Mouse (Mus musculus): ENCODE data around the gene Dera.

Gene Dera

GRCm38 (mm10) chr6:137806806-137807205 is 52.5 kb downstream of the Dera start:
- DNase-seq (ENCODE audit: low read depth, low spot score), result no peak

DNA sequence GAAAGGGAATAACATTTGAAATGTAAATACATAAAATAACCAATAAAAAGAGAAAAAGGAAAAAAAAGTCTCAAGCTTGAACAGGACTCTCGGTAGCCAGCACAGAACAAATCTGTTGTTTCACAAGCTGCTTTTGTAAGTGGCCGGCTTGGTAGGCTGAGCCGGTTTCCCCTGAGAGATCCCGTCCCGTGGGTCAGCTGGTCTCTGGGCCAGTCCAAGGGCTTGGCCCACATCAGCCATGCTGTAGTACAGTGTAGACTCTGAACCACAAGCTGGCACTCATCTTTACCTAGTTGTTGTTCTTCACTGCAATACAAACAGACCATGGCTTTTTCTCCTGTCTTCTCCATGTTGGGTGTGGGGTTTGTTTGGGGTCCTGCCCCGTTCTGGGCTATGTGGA is 53.0 kb downstream of the Dera start:
- DNase-seq (ENCODE audit: low read depth, low spot score), result no peak

GRCm38 (mm10) chr6:137808706-137809105 is 54.4 kb downstream of the Dera start:
- no peak for DNase-seq (ENCODE audit: low read depth, low spot score)

- DNase-seq (ENCODE audit: low read depth, low spot score), result no peak
These were observed 55.8 kb downstream of the Dera start for GRCm38 (mm10) chr6:137810136-137810535.

DNA sequence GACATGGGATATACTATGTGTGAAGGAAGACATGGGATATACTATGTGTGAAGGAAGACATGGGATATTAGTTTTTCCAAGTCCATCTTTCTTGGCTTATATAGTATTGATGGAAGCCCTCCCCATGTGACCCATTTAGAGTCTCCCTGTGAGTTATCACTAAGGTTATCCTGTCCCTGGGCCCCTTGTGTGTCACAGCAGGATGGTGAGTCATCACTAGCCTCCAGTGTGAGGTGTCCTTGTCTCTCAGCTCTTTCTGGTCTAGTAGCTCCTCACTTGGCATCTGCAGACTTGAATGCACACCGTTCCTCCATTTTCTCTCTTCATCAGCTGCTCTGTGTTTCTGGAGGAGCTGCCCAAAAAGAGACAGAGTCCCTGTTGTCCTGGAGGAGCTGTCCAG is 59.7 kb downstream of the Dera start:
- no peak for DNase-seq (ENCODE audit: low read depth, low spot score)

DNA sequence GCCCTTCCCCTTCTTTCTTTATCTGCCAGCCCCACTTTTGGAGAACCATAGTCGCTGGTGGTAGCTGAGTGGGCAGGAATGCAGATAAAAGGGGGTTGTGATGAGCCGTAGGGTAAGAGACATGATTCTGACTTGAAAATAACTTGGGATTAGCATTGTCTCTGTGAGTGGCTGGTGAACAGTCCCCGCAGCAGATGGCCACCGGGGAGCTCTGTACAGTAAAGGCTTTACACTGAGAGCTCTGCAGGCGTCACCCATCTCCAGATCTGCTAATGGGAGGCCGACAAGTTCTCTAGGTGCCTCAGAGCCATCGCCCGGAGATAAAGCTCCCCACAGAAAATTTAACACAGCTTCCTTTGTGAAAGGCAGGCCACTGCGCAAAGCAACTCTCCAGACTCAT is 62.2 kb downstream of the Dera start:
- DNase-seq (ENCODE audit: low read depth, low spot score), result peak; percentile 5

DNA sequence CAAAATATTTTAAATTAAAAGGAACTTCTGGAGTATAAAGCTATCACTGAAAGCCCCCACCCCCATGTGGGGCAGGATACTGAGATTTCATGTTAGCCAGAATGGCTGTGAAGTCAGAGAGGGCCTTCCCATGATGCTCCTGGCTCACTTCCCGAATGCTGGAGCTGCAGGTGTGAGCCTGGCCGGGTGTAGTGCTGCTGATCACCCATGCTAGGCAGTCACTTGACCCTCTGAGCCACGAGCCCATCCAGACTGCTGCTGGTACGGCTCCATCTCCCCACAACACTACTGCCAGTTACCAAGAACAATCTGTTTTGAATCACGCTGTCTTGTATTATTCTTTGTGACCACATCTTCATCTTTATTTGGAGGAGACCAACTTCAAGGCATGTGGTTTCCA is 68.2 kb downstream of the Dera start:
- DNase-seq (ENCODE audit: low read depth, low spot score), result no peak

GRCm38 (mm10) chr6:137824046-137825021 is 70.0 kb downstream of the Dera start:
- no peak for DNase-seq (ENCODE audit: low read depth, low spot score)

DNA sequence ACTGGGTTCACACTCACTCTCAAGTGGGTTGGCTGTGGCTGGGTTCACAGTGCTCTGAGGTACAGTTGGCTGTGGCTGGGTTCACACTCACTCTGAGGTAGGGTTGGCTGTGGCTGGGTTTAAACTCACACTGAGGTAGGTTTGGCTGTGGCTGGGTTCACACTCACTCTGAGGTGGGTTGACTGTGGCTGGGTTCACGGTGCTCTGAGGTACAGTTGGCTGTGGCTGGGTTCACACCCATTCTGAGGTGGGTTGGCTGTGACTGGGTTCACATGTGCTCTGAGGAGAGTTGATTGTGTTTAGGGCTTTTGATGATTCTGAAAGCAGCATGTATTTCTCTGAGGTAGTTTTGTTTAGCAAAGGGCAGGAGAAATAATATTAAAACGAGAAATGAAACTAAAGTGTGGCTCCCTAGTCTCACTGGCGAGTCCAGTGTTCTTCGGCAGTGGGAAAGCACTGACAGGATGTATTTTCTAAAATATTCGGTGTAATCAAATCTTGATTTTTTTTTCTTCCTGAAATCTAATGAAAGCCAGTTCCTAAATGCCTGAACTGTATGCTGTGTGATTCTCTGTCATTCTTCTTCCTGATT is 70.8 kb downstream of the Dera start:
- no peak for DNase-seq (ENCODE audit: low read depth, low spot score)

DNA sequence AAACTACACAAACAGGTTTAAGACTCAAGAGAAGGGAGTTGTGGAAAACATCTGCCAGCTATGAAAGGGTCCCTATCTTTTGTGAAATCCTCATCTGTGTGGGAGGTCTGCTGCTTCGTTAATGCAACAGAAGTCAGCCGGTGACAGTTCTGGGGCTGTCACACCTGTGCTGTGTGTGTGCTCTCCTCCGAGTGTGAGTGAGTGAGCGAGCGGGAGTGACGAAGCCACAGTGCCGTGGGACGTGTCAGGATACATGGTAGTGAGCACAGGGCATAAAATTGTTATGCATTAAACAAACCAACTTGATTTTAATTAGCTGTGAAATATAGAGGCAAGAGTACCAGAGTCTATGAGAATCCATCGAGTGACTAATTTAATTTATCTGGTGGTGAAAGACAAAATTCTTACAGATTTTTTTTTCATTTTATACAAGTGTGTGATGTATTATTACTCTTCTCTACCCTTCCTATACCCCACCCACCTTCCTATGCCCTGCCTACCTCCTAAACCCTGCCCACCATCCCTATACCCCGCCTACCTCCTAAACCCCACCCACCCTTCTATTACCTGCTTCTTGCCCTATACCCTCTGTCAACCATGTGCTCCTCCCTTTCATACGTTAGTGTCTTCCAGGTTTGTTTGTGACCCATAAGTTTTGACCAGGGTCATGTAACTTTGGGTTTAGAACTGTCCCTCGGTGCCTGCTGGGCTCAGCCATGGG is 74.9 kb downstream of the Dera start:
- DNase-seq (ENCODE audit: low read depth, low spot score), result no peak

DNA sequence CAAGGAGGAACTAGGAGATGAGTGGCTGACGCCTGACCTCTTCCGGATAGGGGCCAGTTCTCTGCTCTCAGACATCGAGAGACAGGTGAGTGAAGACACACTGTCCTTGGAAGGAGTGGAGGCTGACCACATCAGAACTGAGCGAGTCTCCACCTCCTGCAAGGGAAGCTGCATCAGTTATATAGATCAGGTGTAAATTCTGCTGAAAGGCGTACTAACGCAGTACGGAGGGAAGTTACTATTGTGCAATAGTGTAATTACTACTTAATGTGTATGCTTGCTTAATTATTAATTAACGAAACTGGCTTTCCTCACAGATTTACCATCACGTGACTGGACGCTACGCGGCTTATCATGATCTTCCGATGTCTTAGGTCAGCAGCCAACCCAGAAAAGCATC is 82.5 kb downstream of the Dera start:
- no peak for DNase-seq (ENCODE audit: low read depth, low spot score)

GRCm38 (mm10) chr6:137843337-137843736 is 89.0 kb downstream of the Dera start:
- DNase-seq (ENCODE audit: low read depth, low spot score), result peak; percentile 19

GRCm38 (mm10) chr6:137857198-137858194 is 103.2 kb downstream of the Dera start:
- no peak for DNase-seq (ENCODE audit: low read depth, low spot score)

DNA sequence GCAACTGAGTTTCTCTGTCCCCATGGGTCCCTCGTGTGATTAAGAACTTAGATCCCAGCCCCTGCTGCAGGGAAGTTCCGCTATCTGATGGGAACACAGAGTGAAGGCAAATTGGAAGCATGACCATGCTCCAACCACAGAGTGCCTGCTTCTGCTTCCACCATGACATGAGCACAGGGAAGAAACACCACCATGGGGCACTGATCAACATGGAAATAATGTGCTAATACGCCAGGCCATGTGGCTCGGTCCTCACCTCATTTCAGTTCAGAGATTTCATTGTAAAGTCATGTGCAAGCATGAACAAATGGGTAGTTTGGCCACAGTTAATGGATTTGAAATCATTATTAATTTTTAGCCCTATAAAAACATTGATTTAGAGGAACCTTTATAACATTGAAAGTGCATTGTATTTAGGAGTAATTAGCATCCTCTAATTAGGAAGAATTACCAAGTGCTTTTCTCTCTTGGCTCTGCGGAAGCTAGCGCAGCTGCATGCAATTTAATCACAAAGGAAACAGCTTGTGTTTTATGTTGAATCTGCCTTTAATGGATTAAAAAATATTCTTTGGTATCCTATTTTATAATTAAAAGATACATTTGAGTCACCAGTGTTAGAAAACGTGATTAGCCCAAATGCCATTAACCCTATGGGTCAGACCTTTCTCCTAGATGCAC is 115.7 kb downstream of the Dera start:
- DNase-seq (ENCODE audit: low read depth, low spot score), result no peak

GRCm38 (mm10) chr6:137870667-137871066 is 116.3 kb downstream of the Dera start:
- peak; percentile 80 for DNase-seq (ENCODE audit: low read depth, low spot score)

GRCm38 (mm10) chr6:137872055-137872735 is 117.8 kb downstream of the Dera start:
- DNase-seq (ENCODE audit: low read depth, low spot score), result peak; percentile 45

GRCm38 (mm10) chr6:137874471-137875244 is 120.3 kb downstream of the Dera start:
- no peak for DNase-seq (ENCODE audit: low read depth, low spot score)

DNA sequence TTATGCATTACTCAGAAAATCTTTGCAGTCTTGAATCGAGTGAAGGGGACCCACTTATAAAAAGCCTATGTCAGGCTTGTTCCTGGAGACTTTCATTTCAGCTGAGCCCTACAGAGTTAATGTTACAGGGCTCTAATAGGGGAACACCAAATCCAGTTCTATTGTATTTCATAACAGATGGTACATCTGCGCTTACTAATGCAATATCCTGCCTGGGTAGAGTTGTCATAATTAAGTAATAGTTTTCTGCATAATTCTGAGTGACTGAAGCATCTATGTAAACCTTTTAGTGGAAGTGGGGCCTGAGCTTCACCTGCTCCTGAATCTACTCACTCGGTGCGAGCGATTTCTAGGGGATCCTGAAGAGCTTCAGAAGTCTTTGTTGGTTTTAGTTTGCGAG is 131.3 kb downstream of the Dera start:
- no peak for DNase-seq (ENCODE audit: low read depth, low spot score)

Data from telencephalon, adult 2 months (tissue).